Mouse (Mus musculus): ENCODE results near the gene Dgkz.

DNA sequence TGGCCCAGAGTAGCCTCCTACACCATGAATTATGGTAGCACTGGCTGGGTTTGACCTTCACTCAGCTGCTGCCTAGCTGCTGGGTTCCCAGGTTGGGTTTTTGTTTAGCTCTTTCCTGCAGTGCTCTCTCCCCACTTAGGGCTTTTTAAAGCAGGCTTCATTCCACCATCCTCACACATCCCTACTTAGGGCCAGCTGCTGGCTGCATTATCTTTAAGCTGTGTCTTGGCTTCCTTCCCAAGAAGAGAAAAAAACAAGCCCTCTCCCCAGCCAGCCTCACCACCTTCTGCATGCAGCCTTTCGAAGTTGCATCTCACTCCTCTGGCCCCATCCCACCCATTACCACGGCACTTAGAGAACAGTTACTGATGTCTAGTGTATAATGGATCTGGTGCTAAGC, 2.9 kb upstream of the Dgkz start:
- TF ChIP-seq CTCF (conservative IDR thresholded peaks at IDR 0.05; ENCODE audit: insufficient read depth, insufficient read length, low read depth, low read length) (no peak), POLR2A (IDR thresholded peaks at IDR 0.05; ENCODE audit: low read depth, low read length) (no peak)

All from kidney, adult 2 months (tissue).